Mouse (Mus musculus): ENCODE results near the gene Tsnaxip1.

The Tsnaxip1 gene

GRCm38 (mm10) chr8:105826861-105827848, at the start of gene Tsnaxip1, which contains the start of gene Ranbp10:
Tsnaxip1 (plus strand) TSS chr8:105827731.
Ranbp10 (minus strand) TSS chr8:105827350.
- DNase-seq = peak; percentile 93 to 96

- DNase-seq = no peak
Measured at GRCm38 (mm10) chr8:105777833-105778232, 49.7 kb upstream of the Tsnaxip1 start.

DNA sequence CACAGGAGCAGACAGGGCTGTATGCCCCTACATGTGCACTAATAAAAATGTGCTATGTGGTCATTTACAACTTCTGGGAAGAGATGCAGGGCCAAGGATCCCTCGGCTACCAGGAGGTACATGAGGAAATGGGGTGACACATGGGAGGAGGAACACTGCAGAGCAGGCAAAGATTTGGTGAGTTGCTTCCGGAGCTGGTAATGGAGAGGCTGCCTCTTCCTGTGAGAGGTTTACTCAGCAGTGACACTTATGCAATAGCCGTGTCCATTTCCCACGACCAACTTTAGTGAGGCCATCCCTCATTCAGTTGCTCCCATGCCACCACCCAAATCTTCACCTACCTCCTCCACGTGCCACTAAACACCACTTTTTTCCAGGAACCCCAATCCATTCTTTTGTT, 47.2 kb upstream of the Tsnaxip1 start:
- no peak for DNase-seq

DNA sequence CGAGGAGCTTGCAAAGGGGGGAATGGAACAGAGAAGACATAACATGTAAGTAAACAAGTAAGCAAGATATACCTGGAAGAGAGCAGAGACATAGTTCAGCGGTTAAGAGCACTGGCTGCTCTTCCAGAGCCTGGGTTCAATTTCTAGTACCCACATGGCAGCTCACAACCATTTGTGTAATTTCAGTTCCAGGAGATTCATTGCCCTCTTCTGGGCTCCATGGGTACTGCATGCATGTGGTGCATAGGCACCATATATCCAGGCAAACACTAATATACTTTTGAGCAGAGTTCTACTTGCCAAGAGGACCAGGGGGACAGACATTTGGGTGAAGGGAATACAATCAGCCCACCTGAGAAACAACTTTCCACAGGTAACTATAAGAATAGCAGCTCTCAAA, 39.3 kb upstream of the Tsnaxip1 start:
- DNase-seq = peak in 1 of 2 experiments; percentile 59

GRCm38 (mm10) chr8:105788927-105789326, 38.6 kb upstream of the Tsnaxip1 start:
- DNase-seq = no peak

DNA sequence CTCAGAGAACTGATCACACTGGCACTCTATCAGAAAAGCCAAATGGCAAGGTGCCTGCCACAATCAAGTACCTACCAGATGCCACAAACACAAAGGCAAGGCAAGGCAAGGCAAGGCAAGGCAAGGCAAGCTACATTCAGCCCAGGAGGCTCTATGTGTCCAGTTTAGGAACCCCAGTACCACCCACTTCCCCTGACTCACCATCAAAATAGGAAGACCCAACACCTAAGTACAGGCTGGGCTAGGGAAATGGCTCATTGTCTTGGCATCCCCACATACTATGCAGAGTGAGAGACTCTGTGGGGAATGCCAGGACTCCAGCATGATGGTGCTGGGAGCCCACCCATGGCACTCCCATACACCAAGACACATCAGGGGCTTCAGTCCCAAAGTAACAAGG, 37.9 kb upstream of the Tsnaxip1 start:
- no peak for DNase-seq

DNA sequence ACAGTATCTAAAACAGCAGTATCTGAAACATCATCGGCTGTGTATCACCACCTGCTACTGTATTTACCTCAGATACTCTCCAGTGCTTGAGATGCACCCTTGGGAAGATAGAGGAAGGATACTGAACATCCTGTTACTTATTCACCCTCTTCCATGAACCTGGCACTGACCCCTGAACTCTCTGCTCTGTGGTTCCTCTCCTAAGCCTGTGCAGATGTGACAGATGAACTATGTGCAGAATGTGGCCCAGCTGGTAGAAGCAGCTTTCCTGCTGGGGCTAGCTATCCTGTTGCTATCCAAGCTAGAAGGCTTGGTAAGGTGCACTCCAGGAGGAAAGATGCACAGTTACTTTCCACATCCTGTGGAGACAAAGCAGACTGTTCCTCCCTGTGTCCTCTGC, 34.2 kb upstream of the Tsnaxip1 start:
- DNase-seq = no peak

DNA sequence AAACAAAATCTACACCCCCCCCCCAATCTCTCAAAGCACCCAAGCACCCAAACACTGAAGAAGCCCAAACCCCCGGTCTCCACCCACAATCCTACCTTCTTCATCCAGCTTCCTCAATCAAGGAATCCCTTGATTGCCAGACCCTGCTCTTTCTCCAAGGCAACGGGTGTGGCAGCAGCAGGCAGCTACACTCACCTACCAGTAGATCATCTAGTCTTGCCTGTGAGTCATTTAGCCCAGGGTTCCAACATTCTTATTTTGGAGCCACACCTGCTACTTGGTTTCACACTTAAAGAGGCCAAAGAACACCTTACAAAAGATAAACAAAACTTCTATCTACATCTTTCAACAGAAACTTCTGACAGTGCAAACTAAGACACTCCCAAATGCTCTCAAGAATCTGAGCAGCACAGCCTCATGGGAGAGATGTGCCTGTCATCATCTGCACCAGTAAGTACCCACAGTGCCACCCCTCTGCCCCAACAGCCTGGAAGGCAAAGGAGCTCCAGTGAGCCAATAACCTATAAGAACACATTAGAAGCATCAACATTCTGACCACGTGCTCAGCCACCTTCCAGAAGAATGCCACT, 33.4 kb upstream of the Tsnaxip1 start:
- no peak for DNase-seq

- no peak for DNase-seq
Measured at GRCm38 (mm10) chr8:105795785-105796184, 31.7 kb upstream of the Tsnaxip1 start.

- no peak for DNase-seq
Measured at GRCm38 (mm10) chr8:105798408-105798807, 29.1 kb upstream of the Tsnaxip1 start.

DNA sequence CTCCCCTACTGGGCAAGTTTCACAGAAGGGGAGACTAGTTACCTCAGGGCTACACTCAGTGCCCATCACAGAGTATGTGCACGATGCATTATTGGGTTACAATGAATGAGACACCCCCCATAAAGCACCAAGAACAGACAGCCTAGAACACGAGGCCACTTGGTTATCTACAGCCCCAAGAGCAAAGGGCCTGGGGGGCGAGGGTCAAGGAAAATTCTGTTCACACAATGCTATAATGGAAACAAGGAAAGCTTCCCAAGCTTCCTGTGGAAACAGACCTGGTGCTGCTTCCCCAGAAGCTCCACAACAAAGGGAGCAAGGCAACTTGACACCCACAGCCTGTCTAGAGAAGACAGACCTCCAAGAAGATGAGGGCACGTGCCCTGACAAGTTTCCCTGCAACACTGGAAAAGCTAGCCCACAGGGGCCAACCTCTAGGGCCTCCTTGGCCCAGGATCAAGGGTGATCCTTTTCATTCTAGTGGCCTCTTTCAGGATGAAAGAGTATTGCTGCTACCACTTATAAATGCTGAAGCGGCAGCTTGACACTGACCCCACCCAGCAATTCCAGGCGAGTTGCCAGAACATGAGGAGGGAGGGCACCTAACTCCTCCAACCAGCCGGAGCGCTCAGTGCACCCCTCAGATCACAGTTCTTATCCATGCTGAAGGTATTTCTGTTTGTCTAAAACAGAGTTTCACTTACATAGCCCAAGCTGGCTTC, 28.3 kb upstream of the Tsnaxip1 start:
- DNase-seq = peak; percentile 61 to 81

- DNase-seq = no peak
Measured at GRCm38 (mm10) chr8:105801153-105801904, 26.2 kb upstream of the Tsnaxip1 start.

- DNase-seq = no peak
Measured at GRCm38 (mm10) chr8:105804797-105805196, 22.7 kb upstream of the Tsnaxip1 start.

DNA sequence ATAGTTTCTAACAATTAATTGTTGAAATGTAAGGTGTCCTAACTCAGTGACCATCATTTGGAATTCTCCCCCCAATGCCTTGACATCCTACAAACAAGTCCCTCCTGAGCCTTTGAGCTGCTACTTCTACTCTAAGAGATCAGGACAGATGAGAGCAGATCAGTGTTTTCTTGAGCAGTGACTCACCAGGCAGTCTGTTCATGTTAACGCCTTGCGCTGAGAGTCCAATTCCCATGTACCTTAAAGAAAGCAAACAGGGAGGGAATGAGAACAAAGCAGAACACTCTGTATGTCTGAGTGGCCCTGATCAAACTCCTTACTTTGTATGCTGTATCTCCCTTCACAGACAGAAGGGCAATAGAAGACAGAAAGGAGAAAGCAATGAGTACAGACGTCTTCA, 22.2 kb upstream of the Tsnaxip1 start:
- no peak for DNase-seq

DNA sequence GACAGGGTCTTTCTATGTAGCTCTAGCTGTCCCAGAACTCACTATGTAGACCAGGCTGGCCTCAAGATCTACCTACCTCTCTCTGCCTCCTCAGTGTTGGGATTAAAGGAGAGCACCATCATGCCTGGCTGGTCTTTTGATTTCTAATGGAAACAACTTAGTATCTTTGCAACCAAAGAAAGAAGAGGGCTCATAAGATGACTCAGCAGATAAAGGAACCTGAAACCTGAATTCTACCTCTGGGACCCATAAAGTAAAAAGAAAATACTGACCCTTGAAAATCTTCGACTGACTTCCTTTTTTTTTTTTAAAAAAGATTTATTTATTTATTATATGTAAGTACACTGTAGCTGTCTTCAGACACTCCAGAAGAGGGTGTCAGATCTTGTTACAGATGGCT, 21.6 kb upstream of the Tsnaxip1 start:
- no peak for DNase-seq

- no peak for DNase-seq
Measured at GRCm38 (mm10) chr8:105807766-105808165, 19.8 kb upstream of the Tsnaxip1 start.

GRCm38 (mm10) chr8:105808480-105808879, 19.1 kb upstream of the Tsnaxip1 start:
- no peak for DNase-seq

DNA sequence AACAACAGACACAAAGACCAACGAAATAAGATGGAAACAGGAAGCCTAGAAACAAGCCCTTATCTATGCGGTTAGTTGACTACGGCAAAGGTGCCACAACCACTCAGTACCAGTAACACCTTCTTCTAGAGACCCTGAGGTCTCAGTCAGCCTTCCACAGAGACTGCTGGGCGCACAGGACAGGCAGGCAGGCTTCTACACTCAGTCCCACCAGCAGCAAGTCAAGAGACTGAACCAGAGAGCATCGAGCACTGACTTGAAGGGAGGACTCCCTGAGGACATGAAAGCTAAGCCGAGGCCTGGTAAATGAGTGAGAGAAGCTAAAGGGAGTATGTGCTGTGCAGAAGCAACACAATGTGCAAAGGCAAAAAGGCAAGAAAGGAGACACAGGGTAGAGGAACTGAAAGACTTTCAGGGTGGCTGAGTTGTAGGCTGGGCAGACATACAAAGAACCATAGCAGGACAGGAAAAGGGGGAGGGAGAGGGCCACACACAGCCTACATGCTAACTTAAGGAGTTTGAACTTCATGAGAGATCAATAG, 17.2 kb upstream of the Tsnaxip1 start:
- DNase-seq = no peak

- DNase-seq = peak; percentile 54 to 56
Measured at GRCm38 (mm10) chr8:105811061-105811460, 16.5 kb upstream of the Tsnaxip1 start.

GRCm38 (mm10) chr8:105811543-105811942, 16.0 kb upstream of the Tsnaxip1 start:
- no peak for DNase-seq

- no peak for DNase-seq
Measured at GRCm38 (mm10) chr8:105812511-105812910, 15.0 kb upstream of the Tsnaxip1 start.

GRCm38 (mm10) chr8:105813241-105813640, 14.3 kb upstream of the Tsnaxip1 start:
- DNase-seq = no peak

Measured in cerebellum, postnatal 25 days (tissue).